Mouse (Mus musculus) heart, postnatal 0 days (tissue): Measurements from ENCODE around the gene Gm37240.

Experiments used
- CTCF ChIP-seq: IDR thresholded peaks from 2 replicates; pipeline ENCODE4 v1.5.1; 2016; ENCODE audit warnings: antibody characterized with exemption, control low read depth, low read depth
- EP300 ChIP-seq: IDR thresholded peaks from 2 replicates; pipeline ENCODE4 v1.6.1; 2016; ENCODE audit warnings: antibody characterized with exemption, low read depth

- TF ChIP-seq CTCF (no peak), EP300 (no peak)
Measured at GRCm38 (mm10) chr3:85746116-85746515, 141.2 kb downstream of the Gm37240 start.
